Mouse (Mus musculus) hindbrain, embryonic 10.5 days (tissue): ENCODE results near the gene Dyrk1a. TPM values are rescaled to one million over a fixed set of nuclear protein-coding genes. Genes with fewer than 3 reads are reported as not detected.
"Not testable (repeated sequence)": the region's sequence is repeated elsewhere in the genome, so short reads cannot be mapped to it uniquely, and the experiment has no call there.

Experiments used
- DNase-seq: peaks from one replicate; pipeline ENCODE4 v3.0.0-alpha.2; 2017; ENCODE audit warnings: low spot score
- H3K27ac ChIP-seq: fragments of 300-500 bp; sonication (generic); 2 replicates; pipeline ENCODE4 v1.5.1; 2016; ENCODE audit warnings: mild to moderate bottlenecking, moderate library complexity
- H3K27me3 ChIP-seq: fragments of 300-500 bp; sonication (generic); 2 replicates; pipeline ENCODE4 v1.6.1; 2016; ENCODE audit warnings: mild to moderate bottlenecking; ENCODE audit not compliant: poor library complexity, insufficient read depth, severe bottlenecking
- H3K36me3 ChIP-seq: fragments of 300-500 bp; sonication (generic); 2 replicates; pipeline ENCODE4 v1.6.1; 2016; ENCODE audit warnings: mild to moderate bottlenecking, moderate library complexity
- H3K4me1 ChIP-seq: fragments of 300-500 bp; sonication (generic); replicated peaks from 2 replicates; pipeline ENCODE4 v1.6.1; 2016; ENCODE audit warnings: mild to moderate bottlenecking
- H3K4me3 ChIP-seq: fragments of 300-500 bp; sonication (generic); 2 replicates; pipeline ENCODE4 v1.5.1; 2016; ENCODE audit warnings: mild to moderate bottlenecking, moderate library complexity
- H3K9me3 ChIP-seq: fragments of 300-500 bp; sonication (generic); 2 replicates; pipeline ENCODE4 v1.6.1; 2016; ENCODE audit warnings: mild to moderate bottlenecking, moderate library complexity
- WGBS: fragments of 180-500 bp; shearing (Covaris S2); methylation state at CpG from one replicate; pipeline ENCODE4 v1.1.7; 2016; 5-methylcytosine and 5-hydroxymethylcytosine counted together
- polyA plus RNA-seq: library from polyadenylated mRNA; unstranded; fragments of >200 nt; fragmentation: Nextera tagmentation; extraction: Ambion mirVana; gene quantifications from 2 replicates; pipeline ENCODE4 v1.2.1, GENCODE M21; 2016

Gene Dyrk1a
- polyA plus RNA-seq, 1 experiment from 2014 or later = 7.8 TPM

DNA sequence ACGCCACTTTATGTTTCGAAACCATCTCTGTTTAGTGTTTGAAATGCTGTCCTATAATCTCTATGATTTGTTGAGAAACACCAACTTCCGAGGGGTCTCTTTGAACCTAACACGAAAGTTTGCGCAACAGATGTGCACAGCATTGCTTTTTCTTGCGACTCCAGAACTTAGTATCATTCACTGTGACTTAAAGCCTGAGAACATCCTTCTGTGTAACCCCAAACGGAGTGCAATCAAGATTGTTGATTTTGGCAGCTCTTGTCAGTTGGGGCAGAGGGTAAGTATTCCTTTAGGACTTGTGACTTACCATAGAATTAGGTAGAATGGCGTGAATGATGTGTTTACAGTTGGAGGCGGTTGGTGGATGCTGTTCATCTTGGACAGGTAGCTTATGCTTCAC lies 101.5 kb downstream of the Dyrk1a start:
- Histone ChIP-seq H3K27ac (no peak overlapping the region), H3K27me3 (no peaks in the 10 kb centered on the region), H3K4me3 (no peak overlapping the region), H3K9me3 (no peaks in the 10 kb centered on the region), H3K4me1 (no peaks in the 10 kb centered on the region), H3K36me3 (peaks cover 95% of the 10 kb centered on the region)
- WGBS = 93% methylated on average over 9 of the region's 9 CpGs
- no peak for DNase-seq

DNA sequence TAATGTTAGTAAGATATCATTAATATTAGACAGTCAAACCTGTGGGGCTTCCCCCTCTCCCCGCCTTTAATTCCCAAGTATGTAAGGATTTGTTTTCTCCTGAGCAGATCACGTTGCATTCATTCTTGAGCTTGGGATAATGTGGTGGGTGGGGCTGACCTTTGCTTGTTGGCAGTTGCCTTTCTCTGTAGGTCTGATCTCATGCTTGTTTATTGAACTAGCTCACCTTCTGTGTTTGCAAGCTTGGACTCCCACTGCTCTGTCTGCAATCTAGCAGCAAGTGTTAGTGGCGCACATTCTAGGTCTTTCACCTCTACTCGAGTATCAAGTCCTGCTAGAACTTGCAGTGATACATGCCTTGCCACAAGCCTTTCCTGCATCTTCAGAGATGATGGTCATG lies 111.1 kb downstream of the Dyrk1a start:
- WGBS = 64% methylated on average over 4 of the region's 4 CpGs
- Histone ChIP-seq H3K9me3 (no peaks in the 10 kb centered on the region), H3K27me3 (no peaks in the 10 kb centered on the region), H3K4me3 (no peak overlapping the region), H3K4me1 (0 out of 2 replicates have a peak, but pooled peaks cover 10% of the 10 kb centered on the region), H3K36me3 (peaks cover 80% of the 10 kb centered on the region), H3K27ac (no peak overlapping the region)
- no peak for DNase-seq

DNA sequence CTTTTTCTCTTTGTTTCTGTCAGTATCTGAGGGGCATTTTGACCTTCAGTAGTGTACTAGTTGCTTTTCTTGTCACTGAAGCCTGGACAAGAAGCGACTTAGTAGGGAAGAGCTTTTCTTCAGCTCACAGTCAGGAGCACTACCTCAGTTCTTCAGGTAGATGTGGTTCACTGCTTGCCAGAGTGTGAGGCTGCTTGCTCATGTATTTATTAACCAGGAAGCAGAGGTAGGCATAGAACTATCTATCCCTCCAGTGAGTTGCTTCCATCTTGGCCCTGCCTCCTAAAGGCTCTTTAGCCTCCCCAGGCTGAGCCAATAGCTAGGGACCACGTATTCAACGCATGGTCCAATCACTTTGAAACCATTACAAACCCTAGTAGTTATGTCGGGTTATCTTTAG lies 112.0 kb downstream of the Dyrk1a start:
- Histone ChIP-seq H3K36me3 (peaks cover 85% of the 10 kb centered on the region), H3K9me3 (no peaks in the 10 kb centered on the region), H3K4me1 (0 out of 2 replicates have a peak, but pooled peaks cover 10% of the 10 kb centered on the region), H3K4me3 (no peak overlapping the region), H3K27ac (no peak overlapping the region), H3K27me3 (no peaks in the 10 kb centered on the region)
- DNase-seq = no peak
- 95% methylated on average over 4 of the region's 4 CpGs for whole genome bisulfite sequencing

DNA sequence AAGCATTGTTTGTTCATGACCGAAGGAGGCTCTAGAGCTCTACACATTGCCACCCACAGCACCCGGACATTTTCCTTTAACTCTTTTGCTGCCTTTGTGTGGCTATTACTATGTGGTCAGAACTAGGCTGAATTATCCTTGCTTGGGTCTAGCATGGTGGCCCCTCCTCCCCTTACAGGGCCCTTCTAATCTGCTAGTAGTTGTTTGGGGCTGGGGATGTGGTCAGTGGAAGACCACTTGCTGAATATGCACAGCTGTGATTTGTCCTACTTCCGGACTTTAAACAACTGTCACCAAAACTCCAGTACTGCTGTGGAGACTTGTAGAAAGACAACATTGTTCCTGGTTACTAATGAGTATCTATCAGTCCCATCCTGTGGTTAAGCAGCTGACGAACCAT lies 114.2 kb downstream of the Dyrk1a start:
- H3K4me1 ChIP-seq = 0 out of 2 replicates have a peak, but pooled peaks cover 10% of the 10 kb centered on the region
- 90% methylated on average over 4 of the region's 4 CpGs for WGBS
- no peak overlapping the region for H3K27ac ChIP-seq
- H3K27me3 ChIP-seq = no peaks in the 10 kb centered on the region
- no peaks in the 10 kb centered on the region for H3K9me3 ChIP-seq
- H3K4me3 ChIP-seq = no peak overlapping the region
- DNase-seq = no peak
- peaks cover 87% of the 10 kb centered on the region for H3K36me3 ChIP-seq

DNA sequence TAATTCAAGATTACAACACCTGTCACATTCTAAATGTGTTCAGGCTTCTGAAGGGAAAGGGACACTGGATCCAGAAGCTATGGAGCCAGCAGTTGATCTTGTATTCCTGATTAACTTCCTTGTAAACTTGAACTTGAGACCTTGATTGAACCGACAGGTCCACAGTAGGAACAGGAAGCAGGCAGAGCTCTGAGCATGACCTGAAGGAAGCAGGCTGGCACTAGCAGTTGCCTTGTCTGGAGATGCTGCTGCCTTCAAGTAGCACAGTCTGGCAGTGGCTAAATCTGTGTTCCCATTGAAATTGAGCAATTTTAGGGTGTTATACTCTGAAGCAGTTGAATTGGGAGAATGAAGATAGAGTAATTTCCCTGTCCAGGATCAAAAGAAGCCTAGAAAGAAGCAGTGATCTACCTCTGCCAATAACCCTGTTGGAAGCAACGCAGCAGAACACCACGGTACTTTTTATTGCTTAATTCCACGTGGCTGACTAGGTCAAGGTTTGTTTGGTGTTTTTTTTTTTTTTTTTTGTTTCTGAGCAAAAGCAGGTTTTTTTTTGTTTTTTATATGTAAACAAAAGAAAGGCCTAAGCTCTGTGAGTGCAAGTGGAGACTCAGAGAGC lies 124.0 kb downstream of the Dyrk1a start:
- Histone ChIP-seq H3K27ac (no peak overlapping the region), H3K4me1 (no peaks in the 10 kb centered on the region), H3K27me3 (no peaks in the 10 kb centered on the region), H3K36me3 (peaks cover 75% of the 10 kb centered on the region), H3K9me3 (no peaks in the 10 kb centered on the region), H3K4me3 (no peak overlapping the region)
- WGBS = 89% methylated on average over 4 of the region's 4 CpGs
- DNase-seq = no peak

DNA sequence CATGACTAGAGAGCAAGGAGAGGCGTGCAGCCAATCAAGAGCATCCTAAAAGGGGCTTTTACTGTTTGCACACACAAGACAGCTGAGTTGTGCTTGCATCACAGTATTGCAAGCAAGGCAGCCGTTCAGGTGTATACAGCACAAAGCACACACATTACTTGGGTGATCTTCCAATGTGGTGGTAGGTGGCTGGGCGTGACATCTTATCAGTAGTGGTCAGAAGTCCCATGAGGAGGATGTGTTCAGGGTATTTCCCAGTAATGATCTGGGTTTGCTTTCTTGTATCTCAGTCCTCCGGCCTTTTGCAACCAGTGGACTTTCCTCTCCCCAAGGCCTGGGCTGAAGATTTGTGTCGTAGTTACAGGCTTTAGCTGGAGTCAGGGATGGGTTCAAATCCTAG lies 127.7 kb downstream of the Dyrk1a start:
- H3K9me3 ChIP-seq = no peaks in the 10 kb centered on the region
- no peaks in the 10 kb centered on the region for H3K4me1 ChIP-seq
- H3K27me3 ChIP-seq = no peaks in the 10 kb centered on the region
- WGBS = 90% methylated on average over 5 of the region's 5 CpGs
- no peak overlapping the region for H3K27ac ChIP-seq
- DNase-seq = no peak
- peaks cover 39% of the 10 kb centered on the region for H3K36me3 ChIP-seq
- no peak overlapping the region for H3K4me3 ChIP-seq

DNA sequence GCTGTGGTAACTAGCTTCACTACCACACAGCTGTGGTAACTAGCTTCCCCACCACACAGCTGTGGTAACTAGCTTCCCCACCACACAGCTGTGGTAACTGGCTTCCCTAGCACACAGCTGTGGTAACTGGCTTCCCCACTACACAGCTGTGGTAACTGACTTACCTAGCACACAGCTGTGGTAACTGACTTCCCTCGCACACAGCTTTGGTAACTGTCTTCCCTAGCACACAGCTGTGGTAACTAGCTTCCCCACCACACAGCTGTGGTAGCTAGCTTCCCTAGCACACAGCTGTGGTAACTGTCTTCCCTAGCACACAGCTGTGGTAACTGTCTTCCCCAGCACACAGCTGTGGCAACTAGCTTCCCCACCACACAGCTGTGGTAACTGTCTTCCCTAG lies 128.4 kb downstream of the Dyrk1a start:
- H3K27me3 ChIP-seq, H3K27ac ChIP-seq, H3K9me3 ChIP-seq, DNase-seq, H3K4me1 ChIP-seq, H3K4me3 ChIP-seq: not testable (repeated sequence)
- WGBS = 88% methylated on average over 1 of the region's 1 CpGs
- peaks cover 32% of the 10 kb centered on the region for H3K36me3 ChIP-seq

DNA sequence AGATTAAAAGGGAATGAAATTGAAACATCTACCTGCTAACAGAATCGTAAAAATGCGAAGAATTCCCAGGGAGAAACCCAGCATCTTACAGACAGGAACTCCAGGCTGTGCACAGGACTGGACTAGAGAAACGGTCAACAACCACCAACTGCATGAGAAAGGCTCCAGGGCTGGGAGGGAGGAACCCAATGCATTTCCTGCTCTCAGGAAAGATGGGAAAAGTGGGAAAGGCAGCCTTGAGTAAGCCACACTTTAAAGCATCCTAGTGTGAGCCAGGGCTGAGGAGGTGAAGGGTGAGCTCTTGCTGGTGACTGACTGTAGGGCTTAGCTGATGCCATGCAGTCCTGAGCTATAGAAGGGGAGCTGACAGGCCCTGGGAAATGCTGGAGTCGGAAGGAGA lies 131.3 kb downstream of the Dyrk1a start:
- no peak overlapping the region for H3K4me3 ChIP-seq
- 87% methylated on average over 4 of the region's 4 CpGs for WGBS
- no peaks in the 10 kb centered on the region for H3K27me3 ChIP-seq
- H3K27ac ChIP-seq = no peak overlapping the region
- H3K9me3 ChIP-seq = no peaks in the 10 kb centered on the region
- no peaks in the 10 kb centered on the region for H3K4me1 ChIP-seq
- no peak for DNase-seq
- peaks cover 3% of the 10 kb centered on the region; the same call in 1 of the 2 replicates for H3K36me3 ChIP-seq

DNA sequence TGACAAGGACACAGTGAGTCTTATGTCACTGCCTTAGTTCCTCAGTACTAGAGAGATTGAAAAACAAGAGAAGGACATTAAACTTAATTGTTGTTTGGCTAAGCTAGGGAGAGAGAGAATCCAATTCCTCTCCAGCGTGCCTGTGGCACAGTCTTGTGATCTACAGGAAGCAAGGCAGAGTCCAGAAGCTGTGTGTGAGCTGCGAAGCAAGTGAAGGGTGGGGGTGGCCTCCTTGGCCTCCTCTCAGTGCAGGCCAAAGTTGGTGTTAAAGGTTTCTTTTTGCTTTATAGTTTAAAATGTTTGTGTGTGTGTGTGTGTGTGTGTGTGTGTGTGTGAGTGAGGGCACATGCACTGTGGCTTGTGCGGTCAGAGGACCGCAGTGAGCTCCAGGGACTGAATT lies 132.2 kb downstream of the Dyrk1a start:
- no peaks in the 10 kb centered on the region for H3K4me1 ChIP-seq
- no peak overlapping the region for H3K27ac ChIP-seq
- no peaks in the 10 kb centered on the region for H3K27me3 ChIP-seq
- DNase-seq = no peak
- no peaks in the 10 kb centered on the region for H3K9me3 ChIP-seq
- H3K4me3 ChIP-seq = no peak overlapping the region
- 94% methylated on average over 4 of the region's 4 CpGs for WGBS
- H3K36me3 ChIP-seq = no peaks in the 10 kb centered on the region

DNA sequence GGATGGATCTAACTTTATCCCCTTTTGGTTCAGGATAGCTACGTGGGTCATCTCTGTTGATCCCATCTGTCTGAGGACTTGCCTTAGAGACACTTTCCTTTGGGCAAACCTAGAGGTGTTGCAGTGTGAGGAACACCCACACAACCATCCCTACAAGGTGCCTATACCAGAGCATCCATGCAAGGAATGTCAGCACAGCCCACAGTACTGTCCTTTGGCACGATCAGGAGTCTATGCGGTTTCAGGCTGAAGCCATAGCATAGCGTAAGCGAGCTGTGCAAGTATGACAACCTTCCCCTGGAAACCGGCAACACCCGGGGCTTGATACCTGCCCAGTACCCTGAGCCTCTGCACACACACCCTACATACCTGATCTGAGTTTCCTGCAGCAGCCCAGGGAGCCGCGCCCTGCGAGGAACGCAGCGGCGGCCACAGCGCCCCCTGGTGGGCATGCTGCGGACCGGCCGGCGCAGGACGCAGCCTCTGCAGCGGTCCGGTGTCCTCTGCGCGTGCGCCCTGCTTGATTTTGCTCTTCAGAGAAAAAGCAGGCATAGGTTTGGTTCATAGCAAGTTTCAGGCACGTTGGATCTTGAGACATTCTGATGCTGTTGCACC lies 143.8 kb downstream of the Dyrk1a start:
- Histone ChIP-seq H3K36me3 (no peaks in the 10 kb centered on the region), H3K27ac (peak overlapping the region; percentile 23; the same call in 1 of the 2 replicates), H3K9me3 (peaks cover 10% of the 10 kb centered on the region), H3K4me3 (peak overlapping the region; percentile 40), H3K4me1 (peaks cover 6% of the 10 kb centered on the region), H3K27me3 (peaks cover 7% of the 10 kb centered on the region; the same call in 1 of the 2 replicates)
- WGBS = 10% methylated on average over 25 of the region's 25 CpGs
- peak; percentile 75 for DNase-seq

DNA sequence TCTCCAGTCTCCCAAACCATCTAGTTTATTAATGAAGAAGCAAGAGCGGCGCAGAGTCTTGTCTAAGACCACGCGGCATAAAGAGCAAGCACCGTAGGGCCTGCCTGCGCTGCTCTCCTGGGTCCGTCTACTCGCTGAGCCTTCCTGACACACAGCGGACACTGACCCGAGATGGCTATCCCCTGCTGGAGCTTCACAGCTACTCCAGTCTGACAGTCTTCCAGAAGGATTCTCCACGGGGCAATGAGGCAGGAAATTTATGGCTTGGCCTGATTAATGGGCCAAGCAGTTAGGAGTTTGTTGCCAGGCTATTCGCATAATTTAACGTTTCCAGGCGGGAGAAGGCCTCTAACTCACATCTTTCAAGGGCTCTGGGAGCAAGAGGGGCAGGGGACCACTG lies 144.7 kb downstream of the Dyrk1a start:
- H3K4me3 ChIP-seq = no peak overlapping the region
- H3K4me1 ChIP-seq = peaks cover 6% of the 10 kb centered on the region
- no peaks in the 10 kb centered on the region for H3K36me3 ChIP-seq
- WGBS = 77% methylated on average over 14 of the region's 14 CpGs
- H3K27ac ChIP-seq = no peak overlapping the region
- peaks cover 10% of the 10 kb centered on the region for H3K9me3 ChIP-seq
- peaks cover 7% of the 10 kb centered on the region; the same call in 1 of the 2 replicates for H3K27me3 ChIP-seq
- DNase-seq = no peak

DNA sequence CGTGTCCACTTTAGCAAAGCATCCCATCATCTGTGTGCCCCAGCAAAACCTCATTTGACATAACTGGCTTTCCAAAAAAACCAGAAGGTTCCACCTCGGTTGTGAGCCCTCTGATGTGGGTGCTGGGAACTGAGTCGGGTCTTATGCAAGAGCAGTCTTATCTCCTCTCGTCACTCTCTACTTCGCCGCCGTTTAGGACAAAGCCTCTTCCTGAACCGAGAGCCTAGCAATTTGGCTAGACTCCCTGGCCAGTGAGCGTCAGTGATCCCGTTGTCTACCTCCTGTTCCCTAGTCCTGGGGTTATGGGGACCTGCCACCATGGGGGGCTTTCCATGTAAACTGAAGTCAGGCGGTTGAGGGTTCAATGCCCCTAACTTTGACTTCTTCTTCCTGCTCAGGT lies 147.2 kb downstream of the Dyrk1a start:
- 92% methylated on average over 11 of the region's 11 CpGs for WGBS
- H3K4me1 ChIP-seq = peaks cover 12% of the 10 kb centered on the region
- no peak overlapping the region for H3K4me3 ChIP-seq
- no peak overlapping the region for H3K27ac ChIP-seq
- no peaks in the 10 kb centered on the region for H3K36me3 ChIP-seq
- H3K9me3 ChIP-seq = peaks cover 10% of the 10 kb centered on the region
- no peak for DNase-seq
- peaks cover 7% of the 10 kb centered on the region; the same call in 1 of the 2 replicates for H3K27me3 ChIP-seq

DNA sequence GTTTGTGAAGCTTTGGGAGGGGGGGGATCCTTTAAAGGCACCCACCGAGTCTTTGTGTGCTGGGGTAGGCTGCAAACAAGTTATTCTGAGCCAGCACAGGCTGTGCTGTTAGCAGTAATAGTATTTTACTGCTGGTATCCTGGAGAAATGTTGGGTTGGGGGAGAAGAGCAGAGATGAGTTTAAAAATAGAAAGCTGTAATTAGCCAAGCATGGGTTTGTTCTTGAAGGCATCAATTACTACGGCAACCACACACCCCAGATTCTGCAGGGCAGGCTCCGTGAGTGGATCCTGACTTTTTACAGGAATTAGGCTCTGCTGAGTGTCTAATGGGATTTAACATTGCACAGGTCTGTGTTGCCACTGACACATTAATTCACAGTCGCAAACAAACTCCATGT lies 149.1 kb downstream of the Dyrk1a start:
- H3K4me1 ChIP-seq = peaks cover 10% of the 10 kb centered on the region
- H3K4me3 ChIP-seq = no peak overlapping the region
- no peak overlapping the region for H3K27ac ChIP-seq
- no peaks in the 10 kb centered on the region for H3K36me3 ChIP-seq
- peaks cover 7% of the 10 kb centered on the region; the same call in 1 of the 2 replicates for H3K27me3 ChIP-seq
- DNase-seq = no peak
- 77% methylated on average over 4 of the region's 4 CpGs for WGBS
- H3K9me3 ChIP-seq = peaks cover 10% of the 10 kb centered on the region
